Mouse (Mus musculus) kidney, embryonic 15.5 days (tissue): ENCODE measurements around the gene Ankrd11. TPM values are rescaled to one million over a fixed set of nuclear protein-coding genes. Genes with fewer than 3 reads are reported as not detected.
A peak's percentile ranks its signal among the peaks of the same experiment; 100 is the strongest.

Experiments
- ATAC-seq: fragments of 200-750 bp; cut with Nextera tagmentation; replicated peaks from 2 replicates; pipeline ENCODE4 v1.8.0; 2017; ENCODE audit warnings: moderate TSS enrichment; ENCODE audit not compliant: low FRiP score
- H3K27ac ChIP-seq: fragments of 300-500 bp; sonication (generic); 2 replicates; pipeline ENCODE4 v1.5.1; 2015; ENCODE audit warnings: mild to moderate bottlenecking, inconsistent platforms
- H3K27me3 ChIP-seq: fragments of 300-500 bp; sonication (generic); 2 replicates; pipeline ENCODE4 v1.6.1; 2015; ENCODE audit warnings: inconsistent platforms
- H3K36me3 ChIP-seq: fragments of 300-500 bp; sonication (generic); 2 replicates; pipeline ENCODE4 v1.6.1; 2015; ENCODE audit warnings: inconsistent platforms
- H3K4me1 ChIP-seq: fragments of 300-500 bp; sonication (generic); 2 replicates; pipeline ENCODE4 v1.6.1; 2015; ENCODE audit warnings: inconsistent platforms
- H3K4me2 ChIP-seq: fragments of 300-500 bp; sonication (generic); 2 replicates; pipeline ENCODE4 v1.6.1; 2015; ENCODE audit warnings: moderate library complexity, mild to moderate bottlenecking, inconsistent platforms
- H3K4me3 ChIP-seq: fragments of 300-500 bp; sonication (generic); replicated peaks from 2 replicates; pipeline ENCODE4 v1.5.1; 2015; ENCODE audit warnings: mild to moderate bottlenecking, inconsistent platforms
- H3K9ac ChIP-seq: fragments of 300-500 bp; sonication (generic); 2 replicates; pipeline ENCODE4 v1.6.1; 2015; ENCODE audit warnings: mild to moderate bottlenecking, inconsistent platforms
- H3K9me3 ChIP-seq: fragments of 300-500 bp; sonication (generic); replicated peaks from 2 replicates; pipeline ENCODE4 v1.6.1; 2016; ENCODE audit warnings: inconsistent platforms
- WGBS: fragments of 180-500 bp; shearing (Covaris S2); methylation state at CpG from one replicate; pipeline ENCODE4 v1.1.7; 2015; ENCODE audit warnings: mixed read lengths; 5-methylcytosine and 5-hydroxymethylcytosine counted together
- polyA plus RNA-seq: library from polyadenylated mRNA; unstranded; fragments of >200 nt; fragmentation: Nextera tagmentation; extraction: Ambion mirVana; gene quantifications from 2 replicates; pipeline ENCODE4 v1.2.1, GENCODE M21; 2015

Gene Ankrd11
- polyA plus RNA-seq: 33.5 and 38.0 TPM in 2 replicates

DNA sequence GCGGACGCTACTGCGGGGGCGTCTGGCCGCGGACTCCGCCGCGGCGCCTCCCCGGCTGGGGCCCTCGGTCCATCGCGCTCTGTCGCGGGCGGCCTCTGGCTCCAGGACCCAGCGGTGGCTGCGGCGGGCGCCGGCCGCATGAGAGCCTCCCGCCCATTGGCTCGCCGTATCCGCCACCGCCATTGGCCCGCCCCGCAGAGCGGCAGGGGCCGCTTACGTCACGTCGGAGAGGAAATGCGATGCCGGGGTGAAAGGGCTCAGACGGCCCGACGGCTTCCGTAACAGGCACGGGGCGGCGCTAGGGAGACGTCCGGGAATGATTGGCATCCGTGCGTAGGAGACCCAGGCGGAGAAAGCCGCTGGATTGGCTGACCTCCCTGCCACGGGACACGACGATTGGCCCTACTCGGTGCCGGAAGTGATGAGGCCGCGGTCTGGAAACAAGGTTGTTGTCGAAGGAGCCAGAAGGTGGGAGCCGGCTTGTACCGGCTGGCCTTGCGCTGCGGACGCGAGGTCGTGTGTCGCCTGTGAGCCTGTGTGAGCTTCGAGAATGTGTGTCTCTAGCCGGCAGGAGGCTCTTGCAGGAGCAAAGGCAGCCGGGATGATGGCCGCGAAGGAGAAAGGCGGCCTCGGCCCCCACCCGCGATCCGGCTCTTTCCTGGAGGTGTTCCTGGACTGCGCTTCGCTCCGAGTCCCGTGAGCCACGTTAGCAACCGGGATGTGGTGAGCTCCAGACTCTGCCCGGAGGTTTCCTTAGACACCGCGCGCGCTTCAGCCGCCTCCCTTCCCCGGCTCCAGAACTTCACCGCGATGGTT is at the start of gene Ankrd11:
TSS of gene Ankrd11 (minus strand) at position 120 of the 816 bp plus-strand sequence.
- Histone ChIP-seq H3K4me2 (peak within 1 kb of the TSS; percentile 80), H3K4me1 (peaks cover 43% of the 10 kb centered on the region), H3K27me3 (no peaks in the 10 kb centered on the region), H3K27ac (peak within 1 kb of the TSS; percentile 99), H3K36me3 (no peaks in the 10 kb centered on the region), H3K4me3 (peak within 1 kb of the TSS; percentile 100), H3K9ac (peak within 1 kb of the TSS; percentile 100), H3K9me3 (no peaks in the 10 kb centered on the region)
- under 1% methylated on average over 91 of the region's 91 CpGs for WGBS
- ATAC-seq: peak; percentile 98

DNA sequence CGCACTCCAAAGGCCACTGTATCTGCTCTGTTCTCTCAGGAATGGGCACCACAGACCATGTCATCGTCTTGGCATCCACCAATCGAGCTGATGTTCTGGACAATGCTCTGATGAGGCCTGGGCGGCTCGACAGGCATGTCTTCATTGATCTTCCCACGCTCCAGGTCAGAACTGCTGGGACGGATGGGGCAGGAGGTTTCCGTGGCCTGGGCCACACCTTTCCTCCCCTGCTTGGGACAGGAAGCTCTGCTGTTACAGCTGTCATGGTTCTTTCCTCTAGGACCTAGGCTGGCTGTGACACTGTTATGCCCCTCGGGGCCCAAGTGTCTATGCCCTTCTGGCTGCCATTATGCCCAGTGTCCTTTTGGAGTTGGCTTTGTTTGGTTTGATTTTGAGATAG is 45.2 kb upstream of the Ankrd11 start:
- Histone ChIP-seq H3K27ac (no peak overlapping the region), H3K4me3 (no peak overlapping the region), H3K36me3 (peaks cover 100% of the 10 kb centered on the region), H3K4me1 (no peaks in the 10 kb centered on the region), H3K9ac (no peak overlapping the region), H3K9me3 (no peaks in the 10 kb centered on the region), H3K4me2 (no peak overlapping the region), H3K27me3 (no peaks in the 10 kb centered on the region)
- no peak for ATAC-seq
- WGBS: 79% methylated on average over 9 of the region's 9 CpGs

DNA sequence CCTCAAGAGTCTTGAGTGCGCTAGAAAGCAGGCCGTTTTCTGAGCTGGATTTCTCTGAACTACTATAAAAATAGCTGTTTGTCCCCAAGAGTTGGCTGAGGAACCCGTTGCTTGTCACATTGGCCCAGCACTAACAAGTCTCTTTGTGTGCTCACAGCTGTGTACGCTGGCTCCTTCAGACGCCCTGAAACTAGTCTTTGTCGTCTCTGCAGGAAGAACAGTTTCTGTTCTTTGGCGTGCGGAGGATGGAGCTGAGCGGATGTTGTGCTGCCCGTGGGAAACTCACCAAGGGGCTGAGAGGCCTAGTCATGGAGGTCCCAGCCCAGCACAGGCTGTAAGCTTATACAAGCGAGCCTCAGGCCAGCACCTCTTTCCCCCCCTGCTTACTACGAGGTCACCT is 41.5 kb upstream of the Ankrd11 start:
- 93% methylated on average over 12 of the region's 12 CpGs for WGBS
- Histone ChIP-seq H3K27me3 (no peaks in the 10 kb centered on the region), H3K9ac (no peak overlapping the region), H3K4me2 (no peak overlapping the region), H3K36me3 (peaks cover 100% of the 10 kb centered on the region), H3K27ac (no peak overlapping the region), H3K4me1 (no peaks in the 10 kb centered on the region), H3K4me3 (no peak overlapping the region), H3K9me3 (no peaks in the 10 kb centered on the region)
- ATAC-seq: no peak

DNA sequence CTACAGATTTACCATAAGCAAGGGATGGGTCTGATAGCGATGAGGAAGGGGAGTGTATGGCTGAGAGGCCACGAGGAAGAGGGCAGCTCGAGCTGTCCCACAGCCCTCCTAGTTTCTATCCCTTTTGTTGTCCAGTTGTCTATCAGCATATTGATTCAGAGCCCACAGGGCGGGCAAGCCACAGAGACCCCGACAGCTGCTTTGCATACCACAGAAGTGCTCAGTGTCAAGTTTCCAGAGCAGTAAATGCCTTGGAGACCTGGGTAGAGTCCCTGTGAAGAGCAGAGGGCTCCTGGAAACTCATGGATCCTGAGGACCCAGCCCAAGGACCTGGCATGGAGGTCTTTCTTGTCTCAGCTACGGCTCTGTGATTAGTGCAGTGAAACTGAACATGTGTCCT is 40.9 kb upstream of the Ankrd11 start:
- Histone ChIP-seq H3K27me3 (no peaks in the 10 kb centered on the region), H3K36me3 (peaks cover 100% of the 10 kb centered on the region), H3K27ac (no peak overlapping the region), H3K9ac (no peak overlapping the region), H3K9me3 (no peaks in the 10 kb centered on the region), H3K4me2 (no peak overlapping the region), H3K4me1 (no peaks in the 10 kb centered on the region), H3K4me3 (no peak overlapping the region)
- ATAC-seq: no peak
- 73% methylated on average over 6 of the region's 6 CpGs for WGBS

DNA sequence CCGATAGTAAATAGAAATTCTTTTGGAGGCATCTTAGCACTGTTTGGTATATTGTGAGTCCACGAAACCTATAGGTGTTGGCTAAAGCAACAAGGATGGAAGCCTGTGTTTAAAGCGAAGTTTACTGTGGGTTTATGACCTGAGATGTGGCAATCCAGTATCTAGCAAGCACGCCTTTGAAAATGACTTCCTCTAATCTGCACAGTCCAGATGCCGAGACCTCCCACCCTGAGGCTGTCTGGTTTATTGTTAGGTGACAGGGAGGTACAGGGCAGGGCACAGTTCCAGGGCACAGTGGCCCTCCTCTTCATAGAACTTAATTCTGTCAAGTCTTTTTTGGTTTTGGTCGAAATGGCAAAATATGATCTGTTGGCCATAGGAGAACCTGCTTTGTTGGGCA is 35.1 kb upstream of the Ankrd11 start:
- WGBS: 85% methylated on average over 6 of the region's 6 CpGs
- Histone ChIP-seq H3K36me3 (peaks cover 99% of the 10 kb centered on the region), H3K4me3 (no peak overlapping the region), H3K9me3 (no peaks in the 10 kb centered on the region), H3K4me2 (no peak overlapping the region), H3K27me3 (no peaks in the 10 kb centered on the region), H3K9ac (no peak overlapping the region), H3K27ac (no peak overlapping the region), H3K4me1 (no peaks in the 10 kb centered on the region)
- no peak for ATAC-seq

DNA sequence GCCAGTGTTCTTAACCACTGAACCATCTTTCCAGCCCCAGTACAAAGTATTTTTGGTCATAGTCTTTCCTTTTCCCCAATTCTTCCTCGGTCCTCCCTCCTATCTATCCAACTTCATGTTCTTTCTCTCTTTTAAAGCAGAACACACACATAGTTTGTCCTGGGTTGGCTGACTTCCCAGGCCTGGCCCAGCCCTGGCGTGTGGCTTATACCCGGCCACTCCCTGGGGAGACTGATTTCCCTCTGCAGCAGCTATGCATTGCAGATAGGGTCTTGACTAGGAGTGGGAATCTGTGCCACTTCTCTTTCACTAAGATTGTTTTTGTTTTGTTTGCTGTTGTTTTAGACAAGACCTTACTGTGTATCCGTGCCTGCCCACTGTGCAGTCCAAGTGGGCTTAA is 29.1 kb upstream of the Ankrd11 start:
- H3K4me1 ChIP-seq: peaks cover 12% of the 10 kb centered on the region
- WGBS: 84% methylated on average over 4 of the region's 4 CpGs
- H3K27me3 ChIP-seq: no peaks in the 10 kb centered on the region
- ATAC-seq: no peak
- peaks cover 78% of the 10 kb centered on the region for H3K36me3 ChIP-seq
- no peak overlapping the region for H3K4me2 ChIP-seq
- no peaks in the 10 kb centered on the region for H3K9me3 ChIP-seq
- no peak overlapping the region for H3K27ac ChIP-seq
- H3K4me3 ChIP-seq: no peak overlapping the region
- no peak overlapping the region for H3K9ac ChIP-seq

DNA sequence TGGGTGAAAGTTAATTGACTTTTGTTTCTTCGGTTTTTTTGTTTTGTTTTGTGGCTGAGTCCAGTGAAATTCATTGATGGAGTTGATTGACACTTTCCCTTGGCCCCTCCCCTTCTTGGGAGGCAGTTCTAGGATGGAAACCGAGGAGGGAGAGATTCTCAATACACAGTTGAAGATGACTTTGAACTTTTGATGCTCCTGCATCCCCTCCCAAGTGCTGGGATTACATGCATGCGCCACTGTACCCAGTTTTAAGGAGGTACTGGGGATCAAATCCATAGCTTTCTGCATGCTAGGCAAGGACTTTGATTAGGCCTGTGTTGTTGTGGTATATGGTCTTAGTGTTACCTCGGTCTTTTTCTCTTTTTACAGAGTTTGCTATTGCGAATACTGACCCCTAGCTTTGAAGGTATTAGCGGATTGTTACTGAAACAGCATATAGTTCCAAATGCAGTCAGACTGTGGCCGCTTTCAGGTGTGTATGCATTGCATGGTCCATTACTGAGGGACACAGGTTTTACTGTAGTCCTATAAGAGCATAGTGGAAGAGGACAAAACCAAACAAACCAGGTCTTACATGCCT is 24.1 kb upstream of the Ankrd11 start:
- Histone ChIP-seq H3K9me3 (no peaks in the 10 kb centered on the region), H3K36me3 (peaks cover 29% of the 10 kb centered on the region), H3K4me1 (peaks cover 25% of the 10 kb centered on the region), H3K27me3 (no peaks in the 10 kb centered on the region), H3K4me3 (peak overlapping the region; percentile 97), H3K4me2 (peak overlapping the region; percentile 64), H3K27ac (peak overlapping the region; percentile 93), H3K9ac (peak overlapping the region; percentile 99)
- ATAC-seq: no peak
- 36% methylated on average over 7 of the region's 7 CpGs for WGBS

DNA sequence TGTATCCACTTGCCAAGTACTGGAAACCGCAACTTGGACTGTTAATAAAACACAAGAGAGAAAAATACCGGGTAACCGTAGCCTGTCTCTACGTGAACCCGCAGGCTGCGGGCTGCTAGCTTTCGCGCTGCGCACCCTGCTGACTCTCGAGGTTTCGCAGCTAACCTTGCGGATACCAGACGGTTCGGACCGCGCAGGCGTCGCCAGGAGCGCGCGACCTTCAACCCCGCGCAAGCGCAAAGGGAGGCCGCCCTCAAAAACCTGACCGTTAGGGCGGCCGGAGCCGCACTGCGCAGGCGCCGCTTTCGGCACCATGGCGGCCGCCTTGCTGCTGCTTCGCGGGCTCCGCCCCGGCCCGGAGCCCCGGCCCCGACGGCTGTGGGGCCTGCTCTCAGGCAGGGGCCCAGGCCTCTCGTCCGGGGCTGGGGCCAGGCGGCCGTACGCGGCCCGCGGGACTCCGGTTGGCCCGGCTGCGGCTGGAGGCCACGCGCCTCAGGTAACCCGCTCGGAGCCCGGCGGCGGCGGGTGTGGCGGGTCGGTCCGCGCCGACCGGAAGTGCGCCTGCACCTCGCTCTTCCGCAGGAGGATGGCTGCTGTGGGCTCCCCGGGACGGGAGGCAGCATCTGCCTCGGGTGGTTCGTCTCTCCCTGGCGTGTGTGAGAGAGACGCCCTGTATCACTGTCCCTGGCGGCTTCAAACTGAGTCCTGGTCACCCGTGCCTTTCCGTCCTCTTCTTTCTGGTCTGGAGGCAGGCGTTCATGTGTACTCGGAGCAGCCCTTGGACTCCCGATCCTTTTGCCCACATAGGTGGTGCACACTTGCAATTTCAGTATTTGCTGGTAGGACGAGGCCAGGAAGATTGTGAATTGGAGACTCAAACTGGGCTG is 23.4 kb upstream of the Ankrd11 start:
- H3K9me3 ChIP-seq: no peaks in the 10 kb centered on the region
- peaks cover 25% of the 10 kb centered on the region for H3K36me3 ChIP-seq
- peak overlapping the region; percentile 93 for H3K27ac ChIP-seq
- peak overlapping the region; percentile 97 for H3K4me3 ChIP-seq
- peak overlapping the region; percentile 64 for H3K4me2 ChIP-seq
- under 1% methylated on average over 78 of the region's 84 CpGs for WGBS
- H3K27me3 ChIP-seq: no peaks in the 10 kb centered on the region
- peak; percentile 98 for ATAC-seq
- peak overlapping the region; percentile 99 for H3K9ac ChIP-seq
- H3K4me1 ChIP-seq: peaks cover 25% of the 10 kb centered on the region

DNA sequence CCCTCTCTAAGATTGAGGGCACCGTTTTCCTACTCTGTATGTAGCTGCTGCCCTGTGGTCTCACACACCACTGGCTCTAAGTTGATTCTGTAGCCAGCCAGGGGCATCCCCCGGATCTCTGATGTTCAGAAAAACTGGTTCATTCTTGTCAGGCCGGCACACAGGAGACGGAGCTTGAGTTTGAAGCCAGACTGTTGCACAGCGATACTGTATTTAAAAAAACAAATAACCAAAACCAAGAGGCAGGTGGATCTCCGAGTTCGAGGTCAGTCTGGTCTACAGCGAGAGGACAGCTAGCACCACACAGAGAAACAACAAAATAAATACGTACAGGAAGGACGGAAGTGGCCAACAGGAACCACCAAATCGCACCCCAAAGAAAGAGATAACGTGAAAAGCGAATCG is 22.7 kb upstream of the Ankrd11 start:
- H3K9me3 ChIP-seq: no peaks in the 10 kb centered on the region
- WGBS: under 1% methylated on average over 14 of the region's 14 CpGs
- peak; percentile 41 for ATAC-seq
- H3K4me1 ChIP-seq: peaks cover 25% of the 10 kb centered on the region
- H3K9ac ChIP-seq: peak overlapping the region; percentile 99
- H3K4me3 ChIP-seq: peak overlapping the region; percentile 97
- no peaks in the 10 kb centered on the region for H3K27me3 ChIP-seq
- H3K27ac ChIP-seq: peak overlapping the region; percentile 93
- peaks cover 20% of the 10 kb centered on the region for H3K36me3 ChIP-seq
- peak overlapping the region; percentile 64 for H3K4me2 ChIP-seq

DNA sequence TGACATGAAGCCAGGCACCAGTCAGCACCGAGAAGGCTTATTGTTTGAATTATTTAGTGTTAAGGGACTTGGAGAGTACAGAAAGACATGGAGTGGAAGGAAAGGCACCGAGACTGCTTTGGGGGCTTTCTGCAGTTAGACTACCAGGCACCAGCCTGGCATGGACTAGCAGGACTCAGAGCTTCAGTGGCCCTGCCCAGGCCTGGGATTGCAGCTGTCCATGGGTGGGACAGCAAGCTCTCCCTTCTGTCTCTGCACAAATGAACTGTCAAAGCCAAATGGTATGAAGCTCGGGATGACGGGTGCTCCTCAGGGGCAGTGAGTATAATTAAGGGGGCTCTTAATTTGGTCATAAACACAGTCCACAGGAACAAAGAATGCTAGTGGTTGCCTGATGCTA is 22.0 kb upstream of the Ankrd11 start:
- 58% methylated on average over 4 of the region's 4 CpGs for WGBS
- ATAC-seq: no peak
- H3K4me3 ChIP-seq: peak overlapping the region; percentile 97
- H3K9me3 ChIP-seq: no peaks in the 10 kb centered on the region
- no peaks in the 10 kb centered on the region for H3K27me3 ChIP-seq
- no peak overlapping the region for H3K9ac ChIP-seq
- peak overlapping the region; percentile 93; the same call in 1 of the 2 replicates for H3K27ac ChIP-seq
- peak overlapping the region; percentile 64 for H3K4me2 ChIP-seq
- peaks cover 25% of the 10 kb centered on the region for H3K4me1 ChIP-seq
- H3K36me3 ChIP-seq: peaks cover 20% of the 10 kb centered on the region

DNA sequence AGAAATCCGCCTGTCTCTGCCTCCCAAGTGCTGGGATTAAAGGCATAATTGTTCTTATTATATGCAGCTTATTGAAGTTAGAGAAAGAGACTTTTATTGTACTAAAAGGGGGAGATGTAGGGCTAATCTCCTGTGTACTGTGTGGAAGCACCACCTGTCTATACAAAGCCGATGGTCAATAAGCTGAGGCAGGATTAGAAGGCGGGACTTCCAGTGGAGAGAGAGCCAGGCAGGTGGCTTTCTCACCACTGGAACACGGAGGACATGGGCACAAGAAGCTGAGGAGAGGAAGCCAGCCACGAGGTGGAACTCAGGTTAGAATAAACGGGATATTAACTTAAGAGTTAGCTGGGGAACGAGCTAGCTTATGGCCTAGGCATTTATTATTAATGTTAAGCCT is 20.6 kb upstream of the Ankrd11 start, which contains the start of gene Spg7:
TSS of gene Spg7 (plus strand) at position 222 of the 400 bp plus-strand sequence.
- peaks cover 25% of the 10 kb centered on the region for H3K4me1 ChIP-seq
- ATAC-seq: no peak
- H3K36me3 ChIP-seq: peaks cover 11% of the 10 kb centered on the region
- H3K27ac ChIP-seq: no peak within 1 kb of the TSS
- no peak within 1 kb of the TSS for H3K4me2 ChIP-seq
- WGBS: 77% methylated on average over 7 of the region's 7 CpGs
- H3K9ac ChIP-seq: no peak within 1 kb of the TSS
- H3K4me3 ChIP-seq: no peak within 1 kb of the TSS
- no peaks in the 10 kb centered on the region for H3K9me3 ChIP-seq
- no peaks in the 10 kb centered on the region for H3K27me3 ChIP-seq

DNA sequence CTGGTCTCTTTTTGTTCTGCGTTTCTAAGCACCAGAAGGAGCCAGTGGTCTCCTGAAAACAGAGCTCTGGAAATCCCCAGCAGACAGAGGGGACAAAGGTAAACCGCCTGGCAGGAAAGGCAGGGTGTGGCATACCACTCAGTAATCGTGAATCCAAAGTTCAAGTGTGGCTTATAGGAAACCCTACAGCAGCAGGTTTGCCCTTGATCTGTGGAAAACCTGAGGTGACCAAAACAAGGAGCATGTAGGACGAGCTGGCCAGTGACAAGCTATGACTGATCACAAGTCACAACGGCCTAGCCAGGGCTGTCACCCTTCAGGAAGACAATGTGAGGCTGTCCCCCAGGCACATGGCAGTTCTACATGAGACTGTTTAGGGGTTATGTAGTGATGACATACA is 9.4 kb upstream of the Ankrd11 start:
- H3K4me1 ChIP-seq: peaks cover 10% of the 10 kb centered on the region
- no peak for ATAC-seq
- no peak overlapping the region for H3K4me3 ChIP-seq
- no peak overlapping the region for H3K9ac ChIP-seq
- no peaks in the 10 kb centered on the region for H3K27me3 ChIP-seq
- no peak overlapping the region for H3K4me2 ChIP-seq
- no peaks in the 10 kb centered on the region for H3K9me3 ChIP-seq
- no peak overlapping the region for H3K27ac ChIP-seq
- WGBS: 70% methylated on average over 5 of the region's 5 CpGs
- no peaks in the 10 kb centered on the region for H3K36me3 ChIP-seq
